Mouse (Mus musculus) stomach, embryonic 15.5 days (tissue): ENCODE measurements around the gene Ofd1. TPM values are rescaled to one million over a fixed set of nuclear protein-coding genes. Genes with fewer than 3 reads are reported as not detected.

ENCODE experiments used
- ATAC-seq: fragments of 200-750 bp; cut with Nextera tagmentation; 2 replicates; pipeline ENCODE4 v1.8.0; 2017; ENCODE audit warnings: low read depth, moderate number of reproducible peaks, moderate TSS enrichment; ENCODE audit not compliant: insufficient read depth, low FRiP score
- H3K27ac ChIP-seq: fragments of 300-500 bp; sonication (generic); 2 replicates; pipeline ENCODE4 v1.5.1; 2015; ENCODE audit warnings: mild to moderate bottlenecking, inconsistent platforms
- H3K27me3 ChIP-seq: fragments of 300-500 bp; sonication (generic); replicated peaks from 2 replicates; pipeline ENCODE4 v1.6.1; 2015; ENCODE audit warnings: inconsistent platforms
- H3K36me3 ChIP-seq: fragments of 300-500 bp; sonication (generic); 2 replicates; pipeline ENCODE4 v1.6.1; 2015; ENCODE audit warnings: inconsistent platforms
- H3K4me1 ChIP-seq: fragments of 300-500 bp; sonication (generic); 2 replicates; pipeline ENCODE4 v1.6.1; 2015; ENCODE audit warnings: inconsistent platforms
- H3K4me2 ChIP-seq: fragments of 300-500 bp; sonication (generic); 2 replicates; pipeline ENCODE4 v1.6.1; 2015; ENCODE audit warnings: mild to moderate bottlenecking, inconsistent platforms
- H3K4me3 ChIP-seq: fragments of 300-500 bp; sonication (generic); replicated peaks from 2 replicates; pipeline ENCODE4 v1.5.1; 2015; ENCODE audit warnings: inconsistent platforms
- H3K9ac ChIP-seq: fragments of 300-500 bp; sonication (generic); 2 replicates; pipeline ENCODE4 v1.6.1; 2015; ENCODE audit warnings: inconsistent platforms
- H3K9me3 ChIP-seq: fragments of 300-500 bp; sonication (generic); 2 replicates; pipeline ENCODE4 v1.6.1; 2016; ENCODE audit warnings: inconsistent platforms
- WGBS: fragments of 180-500 bp; shearing (Covaris S2); methylation state at CpG from one replicate; pipeline ENCODE4 v1.1.7; 2015; 5-methylcytosine and 5-hydroxymethylcytosine counted together
- polyA plus RNA-seq: library from polyadenylated mRNA; unstranded; fragments of >200 nt; fragmentation: Nextera tagmentation; extraction: Ambion mirVana; gene quantifications from 2 replicates; pipeline ENCODE4 v1.2.1, GENCODE M21; 2015

The Ofd1 gene
- polyA plus RNA-seq, 1 experiment from 2014 or later = 5.7 TPM

- Histone ChIP-seq H3K9ac (no peak overlapping the region), H3K27ac (no peak overlapping the region), H3K4me2 (no peak overlapping the region), H3K27me3 (no peaks in the 10 kb centered on the region), H3K4me1 (no peaks in the 10 kb centered on the region), H3K4me3 (no peak overlapping the region), H3K9me3 (no peaks in the 10 kb centered on the region), H3K36me3 (no peaks in the 10 kb centered on the region)
- ATAC-seq = no peak
- WGBS = 85% methylated on average over 6 of the region's 6 CpGs
Measured at GRCm38 (mm10) chrX:166416196-166416595, 24.3 kb downstream of the Ofd1 start.

- H3K27me3 ChIP-seq = no peaks in the 10 kb centered on the region
- H3K4me2 ChIP-seq = no peak overlapping the region
- H3K9ac ChIP-seq = no peak overlapping the region
- H3K27ac ChIP-seq = no peak overlapping the region
- H3K9me3 ChIP-seq = no peaks in the 10 kb centered on the region
- H3K4me1 ChIP-seq = no peaks in the 10 kb centered on the region
- H3K4me3 ChIP-seq = no peak overlapping the region
- H3K36me3 ChIP-seq = no peaks in the 10 kb centered on the region
- no peak for ATAC-seq
Measured at GRCm38 (mm10) chrX:166407865-166408264, 32.6 kb downstream of the Ofd1 start.

GRCm38 (mm10) chrX:166393753-166394152 is 46.8 kb downstream of the Ofd1 start:
- Histone ChIP-seq H3K9me3 (no peaks in the 10 kb centered on the region), H3K36me3 (no peaks in the 10 kb centered on the region), H3K4me2 (no peak overlapping the region), H3K27me3 (no peaks in the 10 kb centered on the region), H3K4me1 (no peaks in the 10 kb centered on the region), H3K9ac (no peak overlapping the region), H3K4me3 (no peak overlapping the region), H3K27ac (no peak overlapping the region)
- 80% methylated on average over 1 of the region's 1 CpGs for WGBS
- ATAC-seq = no peak

- H3K27me3 ChIP-seq = no peaks in the 10 kb centered on the region
- no peak overlapping the region for H3K4me3 ChIP-seq
- no peak overlapping the region for H3K27ac ChIP-seq
- H3K9me3 ChIP-seq = no peaks in the 10 kb centered on the region
- WGBS = 87% methylated on average over 6 of the region's 6 CpGs
- no peak overlapping the region for H3K4me2 ChIP-seq
- H3K4me1 ChIP-seq = no peaks in the 10 kb centered on the region
- H3K36me3 ChIP-seq = no peaks in the 10 kb centered on the region
- no peak for ATAC-seq
- H3K9ac ChIP-seq = no peak overlapping the region
Measured at GRCm38 (mm10) chrX:166386656-166387055, 53.8 kb downstream of the Ofd1 start.

GRCm38 (mm10) chrX:166384935-166385334 is 55.6 kb downstream of the Ofd1 start:
- no peaks in the 10 kb centered on the region for H3K4me1 ChIP-seq
- H3K9me3 ChIP-seq = no peaks in the 10 kb centered on the region
- no peak overlapping the region for H3K4me2 ChIP-seq
- H3K4me3 ChIP-seq = no peak overlapping the region
- no peak overlapping the region for H3K9ac ChIP-seq
- no peaks in the 10 kb centered on the region for H3K27me3 ChIP-seq
- WGBS = 34% methylated on average over 3 of the region's 3 CpGs
- ATAC-seq = no peak
- H3K36me3 ChIP-seq = no peaks in the 10 kb centered on the region
- H3K27ac ChIP-seq = no peak overlapping the region

- no peak for ATAC-seq
- H3K27me3 ChIP-seq = no peaks in the 10 kb centered on the region
- 75% methylated on average over 2 of the region's 2 CpGs for WGBS
- H3K27ac ChIP-seq = no peak overlapping the region
- no peak overlapping the region for H3K4me3 ChIP-seq
- no peaks in the 10 kb centered on the region for H3K36me3 ChIP-seq
- no peak overlapping the region for H3K4me2 ChIP-seq
- no peaks in the 10 kb centered on the region for H3K9me3 ChIP-seq
- no peak overlapping the region for H3K9ac ChIP-seq
- H3K4me1 ChIP-seq = no peaks in the 10 kb centered on the region
Measured at GRCm38 (mm10) chrX:166383606-166384005, 56.9 kb downstream of the Ofd1 start.

- Histone ChIP-seq H3K36me3 (no peaks in the 10 kb centered on the region), H3K9me3 (no peaks in the 10 kb centered on the region), H3K27ac (no peak overlapping the region), H3K4me2 (no peak overlapping the region), H3K4me1 (no peaks in the 10 kb centered on the region), H3K9ac (no peak overlapping the region), H3K4me3 (no peak overlapping the region), H3K27me3 (no peaks in the 10 kb centered on the region)
- ATAC-seq = no peak
- 87% methylated on average over 5 of the region's 5 CpGs for WGBS
Measured at GRCm38 (mm10) chrX:166378652-166379051, 61.9 kb downstream of the Ofd1 start.

- WGBS = 78% methylated on average over 9 of the region's 9 CpGs
- Histone ChIP-seq H3K36me3 (no peaks in the 10 kb centered on the region), H3K27ac (no peak overlapping the region), H3K4me1 (no peaks in the 10 kb centered on the region), H3K9ac (no peak overlapping the region), H3K4me3 (no peak overlapping the region), H3K4me2 (no peak overlapping the region), H3K9me3 (no peaks in the 10 kb centered on the region), H3K27me3 (0 out of 2 replicates have a peak, but pooled peaks cover 4% of the 10 kb centered on the region)
- ATAC-seq = no peak
Measured at GRCm38 (mm10) chrX:166376681-166377328, 63.7 kb downstream of the Ofd1 start.

GRCm38 (mm10) chrX:166365458-166366213 is 74.9 kb downstream of the Ofd1 start:
- no peaks in the 10 kb centered on the region for H3K36me3 ChIP-seq
- no peaks in the 10 kb centered on the region for H3K9me3 ChIP-seq
- no peak for ATAC-seq
- H3K27ac ChIP-seq = no peak overlapping the region
- no peak overlapping the region for H3K9ac ChIP-seq
- H3K4me1 ChIP-seq = no peaks in the 10 kb centered on the region
- no peaks in the 10 kb centered on the region for H3K27me3 ChIP-seq
- 81% methylated on average over 8 of the region's 8 CpGs for WGBS
- no peak overlapping the region for H3K4me2 ChIP-seq
- no peak overlapping the region for H3K4me3 ChIP-seq

- Histone ChIP-seq H3K27me3 (no peaks in the 10 kb centered on the region), H3K4me1 (no peaks in the 10 kb centered on the region), H3K4me2 (no peak overlapping the region), H3K9me3 (no peaks in the 10 kb centered on the region), H3K27ac (no peak overlapping the region), H3K36me3 (no peaks in the 10 kb centered on the region), H3K9ac (no peak overlapping the region), H3K4me3 (no peak overlapping the region)
- WGBS = 83% methylated on average over 4 of the region's 4 CpGs
- ATAC-seq = no peak
Measured at GRCm38 (mm10) chrX:166360455-166360854, 80.0 kb downstream of the Ofd1 start.

GRCm38 (mm10) chrX:166359927-166360440 is 80.5 kb downstream of the Ofd1 start:
- Histone ChIP-seq H3K4me2 (no peak overlapping the region), H3K27me3 (no peaks in the 10 kb centered on the region), H3K36me3 (no peaks in the 10 kb centered on the region), H3K9ac (no peak overlapping the region), H3K9me3 (no peaks in the 10 kb centered on the region), H3K27ac (no peak overlapping the region), H3K4me3 (no peak overlapping the region), H3K4me1 (no peaks in the 10 kb centered on the region)
- ATAC-seq = no peak
- 88% methylated on average over 2 of the region's 2 CpGs for WGBS

GRCm38 (mm10) chrX:166358955-166359354 is 81.5 kb downstream of the Ofd1 start:
- WGBS = 74% methylated on average over 2 of the region's 2 CpGs
- no peak for ATAC-seq

More at GRCm38 (mm10) chrX:166358955-166359354, 81.5 kb downstream of the Ofd1 start:
- no peak overlapping the region for H3K4me3 ChIP-seq
- no peaks in the 10 kb centered on the region for H3K9me3 ChIP-seq
- H3K27me3 ChIP-seq = no peaks in the 10 kb centered on the region
- no peaks in the 10 kb centered on the region for H3K4me1 ChIP-seq
- no peaks in the 10 kb centered on the region for H3K36me3 ChIP-seq
- no peak overlapping the region for H3K4me2 ChIP-seq
- no peak overlapping the region for H3K9ac ChIP-seq
- no peak overlapping the region for H3K27ac ChIP-seq
